Comparison of ENCODE assay signal across 8 mouse cellular contexts in the genomic region with DNA sequence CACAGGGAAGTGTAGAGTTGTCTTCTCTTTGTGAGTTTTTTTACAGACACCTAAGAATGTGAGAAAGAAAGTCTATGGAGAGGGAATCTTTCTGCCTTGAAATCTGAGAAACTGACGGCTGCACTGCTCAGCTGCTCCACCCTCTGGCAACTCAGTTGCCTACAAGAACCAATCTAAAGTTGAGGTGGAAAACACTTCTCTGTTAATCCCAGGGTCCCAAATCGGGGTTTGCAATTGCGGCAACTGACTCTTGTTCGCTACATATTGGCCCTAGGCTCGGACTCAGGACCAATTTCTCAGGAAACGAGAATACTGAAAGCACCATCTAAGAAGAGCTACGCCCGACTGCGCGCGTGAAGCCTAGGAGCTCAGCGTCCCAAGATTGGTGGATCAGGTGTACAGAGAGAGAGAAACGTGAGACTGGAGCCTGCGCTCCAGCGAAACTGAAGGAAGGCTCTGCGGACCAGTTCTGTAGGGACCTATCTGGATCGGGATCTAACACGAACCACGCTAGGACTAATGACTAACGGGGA. TPM values are rescaled to one million over a fixed set of nuclear protein-coding genes. Genes with fewer than 3 reads are reported as not detected.
DNase-seq lines count a peak whose midpoint lies in the region; ATAC-seq and TF ChIP-seq lines count a peak whose summit lies in the region.

No protein-coding gene starts in this region.

- no peaks in the 10 kb centered on the region for H3K4me1 ChIP-seq in cortical plate, adult 2 months (ENCODE audit: control insufficient read depth, insufficient read depth, low read length)
- peaks cover 9% of the 10 kb centered on the region for H3K4me1 ChIP-seq in heart, embryonic 13.5 days
- peaks cover 9% of the 10 kb centered on the region for H3K4me1 ChIP-seq in kidney, embryonic 15.5 days
- H3K4me1 ChIP-seq in liver, embryonic 12.5 days = no peaks in the 10 kb centered on the region
- 0 out of 2 replicates have a peak, but pooled peaks cover 5% of the 10 kb centered on the region for H3K4me1 ChIP-seq in neural tube, embryonic 11.5 days (ENCODE audit: control insufficient read depth, insufficient read depth, low read length)

- POLR2A ChIA-PET in Patski (lab: Charles Lee) = no interaction called here

- H3K9ac ChIP-seq in heart, embryonic 13.5 days = peak overlapping the region; percentile 79
- H3K9ac ChIP-seq in kidney, embryonic 15.5 days = peak overlapping the region; percentile 7; the same call in 1 of the 2 replicates
- H3K9ac ChIP-seq in liver, embryonic 12.5 days = no peak overlapping the region
- H3K9ac ChIP-seq in neural tube, embryonic 11.5 days (ENCODE audit: low read length) = peak overlapping the region; percentile 23; the same call in 1 of the 2 replicates

- in situ Hi-C loops in Patski (cut with MboI; ENCODE audit: low pct_unique_long_range_greater_than_20kb) = loop anchor here (25.0 kb wide), 1 partner anchor 348 kb away; the partner anchor contains the start of gene Psma1

- H3K4me2 ChIP-seq in heart, embryonic 13.5 days = peak overlapping the region; percentile 96
- H3K4me2 ChIP-seq in kidney, embryonic 15.5 days = peak overlapping the region; percentile 74
- peak overlapping the region; percentile 60 for H3K4me2 ChIP-seq in liver, embryonic 12.5 days
- H3K4me2 ChIP-seq in neural tube, embryonic 11.5 days (ENCODE audit: low read depth) = peak overlapping the region; percentile 84

- no peak overlapping the region for H3K27ac ChIP-seq in cortical plate, adult 2 months (ENCODE audit: insufficient read depth, low read length)
- H3K27ac ChIP-seq in heart, embryonic 13.5 days (replicated peaks) = no peak overlapping the region
- H3K27ac ChIP-seq in kidney, embryonic 15.5 days = no peak overlapping the region
- no peak overlapping the region for H3K27ac ChIP-seq in liver, embryonic 12.5 days
- no peak overlapping the region for H3K27ac ChIP-seq in neural tube, embryonic 11.5 days (ENCODE audit: low read depth, low read length)

- no peaks in the 10 kb centered on the region for H3K9me3 ChIP-seq in heart, embryonic 13.5 days
- no peaks in the 10 kb centered on the region for H3K9me3 ChIP-seq in kidney, embryonic 15.5 days (replicated peaks)
- no peaks in the 10 kb centered on the region for H3K9me3 ChIP-seq in liver, embryonic 12.5 days (replicated peaks)
- no peaks in the 10 kb centered on the region for H3K9me3 ChIP-seq in neural tube, embryonic 11.5 days (ENCODE audit: control insufficient read depth, low read length)

- TF ChIP-seq POLR2A in cortical plate, adult 2 months (IDR thresholded peaks at IDR 0.05; ENCODE audit: extremely low read depth, insufficient read depth, low read length) = no peak

- peak overlapping the region; percentile 29 for H3K4me3 ChIP-seq in cortical plate, adult 2 months (ENCODE audit: insufficient read depth, low read length)
- H3K4me3 ChIP-seq in heart, embryonic 13.5 days = peak overlapping the region; percentile 59
- peak overlapping the region; percentile 42 for H3K4me3 ChIP-seq in kidney, embryonic 15.5 days (replicated peaks)
- H3K4me3 ChIP-seq in liver, embryonic 12.5 days = peak overlapping the region; percentile 31
- H3K4me3 ChIP-seq in neural tube, embryonic 11.5 days (ENCODE audit: low read depth, low read length) = peak overlapping the region; percentile 33

- no peak for ATAC-seq in Patski
- no peak for ATAC-seq in heart, embryonic 13.5 days (ENCODE audit: extremely low read depth, insufficient number of reproducible peaks, low FRiP score, low TSS enrichment)
- ATAC-seq in kidney, embryonic 15.5 days (replicated peaks; ENCODE audit: low FRiP score) = peak; percentile 43; the same call in 1 of the 2 replicates
- no peak for ATAC-seq in liver, embryonic 12.5 days
- peak; percentile 23; the same call in 1 of the 2 replicates for ATAC-seq in neural tube, embryonic 11.5 days (ENCODE audit: insufficient read depth, low FRiP score, low TSS enrichment)

- peak; percentile 76 for TF ChIP-seq CTCF in Patski (IDR thresholded peaks at IDR 0.05)
- peak; percentile 75 for TF ChIP-seq CTCF in cortical plate, adult 2 months (IDR thresholded peaks at IDR 0.05; ENCODE audit: extremely low read depth, insufficient read depth, low read length)

- under 1% methylated on average over 20 of the region's 20 CpGs for WGBS in heart, embryonic 13.5 days
- WGBS in kidney, embryonic 15.5 days = under 1% methylated on average over 20 of the region's 20 CpGs
- 3% methylated on average over 20 of the region's 20 CpGs for WGBS in liver, embryonic 12.5 days (ENCODE audit: insufficient replicate concordance)
- WGBS in neural tube, embryonic 11.5 days = under 1% methylated on average over 20 of the region's 20 CpGs

- H3K36me3 ChIP-seq in heart, embryonic 13.5 days = no peaks in the 10 kb centered on the region
- H3K36me3 ChIP-seq in kidney, embryonic 15.5 days = no peaks in the 10 kb centered on the region
- no peaks in the 10 kb centered on the region for H3K36me3 ChIP-seq in liver, embryonic 12.5 days
- no peaks in the 10 kb centered on the region for H3K36me3 ChIP-seq in neural tube, embryonic 11.5 days (ENCODE audit: control insufficient read depth, insufficient read depth, low read length)

- CTCF ChIA-PET in Patski (lab: Charles Lee) = interaction anchor here (1.2 kb wide), 1 partner anchor 55 kb away, joined by 3 read pairs; no protein-coding TSS in a partner anchor

- peak; percentile 60 for DNase-seq in 416B (ENCODE audit: low read depth)
- DNase-seq in Patski (ENCODE audit: low read depth, low spot score) = no peak
- DNase-seq in neural tube, embryonic 11.5 days (ENCODE audit: low spot score) = peak; percentile 50
- no peak for DNase-seq in MN1 (ENCODE audit: low spot score)

- H3K27me3 ChIP-seq in Patski = peaks cover 35% of the 10 kb centered on the region
- H3K27me3 ChIP-seq in heart, embryonic 13.5 days (replicated peaks) = peaks cover 45% of the 10 kb centered on the region
- peaks cover 48% of the 10 kb centered on the region for H3K27me3 ChIP-seq in kidney, embryonic 15.5 days
- H3K27me3 ChIP-seq in liver, embryonic 12.5 days (replicated peaks) = peaks cover 52% of the 10 kb centered on the region
- H3K27me3 ChIP-seq in neural tube, embryonic 11.5 days (ENCODE audit: control insufficient read depth, insufficient read depth, low read length) = no peaks in the 10 kb centered on the region

RNA-seq across cellular contexts. Expression of gene Calca, which starts 0.5 kb away (rescaled TPM):
- not detected for polyA plus RNA-seq in Patski (2021)
- polyA plus RNA-seq in cortical plate, adult 2 months (2012; rRNA removed) = 2.0 and 3.3 TPM in 2 replicates
- 7.9 TPM in 2 replicates for polyA plus RNA-seq in heart, embryonic 13.5 days (2015; fragmentation: Nextera tagmentation; extraction: Ambion mirVana)
- polyA plus RNA-seq in kidney, embryonic 15.5 days (2015; fragmentation: Nextera tagmentation; extraction: Ambion mirVana) = 1.6 and 1.8 TPM in 2 replicates
- polyA plus RNA-seq in liver, embryonic 12.5 days (2016; fragmentation: Nextera tagmentation; extraction: Ambion mirVana) = not detected in 2 replicates
- 4.0 and 4.2 TPM in 2 replicates for polyA plus RNA-seq in neural tube, embryonic 11.5 days (2014; fragmentation: Nextera tagmentation; extraction: Ambion mirVana)

Comparison
In these comparisons a context has a peak if more than half of its experiments do, and no peak if none do; other contexts are left out.
1. DNase-seq: peak in 416B (single experiment) and neural tube, embryonic 11.5 days (single experiment); none in Patski (single experiment) and MN1 (single experiment).
2. ATAC-seq: peak in kidney, embryonic 15.5 days (single experiment) and neural tube, embryonic 11.5 days (single experiment); none in Patski (single experiment), heart, embryonic 13.5 days (single experiment) and liver, embryonic 12.5 days (single experiment).
3. Peak in every context shown above with its lines, with median percentiles within 50 percentile points of each other: H3K4me3 ChIP-seq and H3K4me2 ChIP-seq.